Mouse (Mus musculus) cerebellum, postnatal 25 days (tissue): Measurements from ENCODE around the gene Tle2.
A peak's percentile ranks its signal among the peaks of the same experiment; 100 is the strongest.

ENCODE experiments used
- DNase-seq, 2 experiments: peaks; one replicate each; pipeline ENCODE4 v3.0.0; 2021; ENCODE audit warnings: mixed read lengths in 2 of 2

The Tle2 gene

GRCm38 (mm10) chr10:81575208-81575631 is 859 bp downstream of the Tle2 start:
- peak; percentile 76 to 82 for DNase-seq

GRCm38 (mm10) chr10:81575695-81576094 is 1.3 kb downstream of the Tle2 start:
- DNase-seq, result peak; percentile 58 to 70

GRCm38 (mm10) chr10:81579967-81580366 is 5.6 kb downstream of the Tle2 start:
- DNase-seq, result peak; percentile 63 to 65

GRCm38 (mm10) chr10:81580441-81581070 is 6.2 kb downstream of the Tle2 start:
- DNase-seq, result peak in 1 of 2 experiments; percentile 33

- no peak for DNase-seq
Measured at GRCm38 (mm10) chr10:81583347-81583746, 9.0 kb downstream of the Tle2 start.

- no peak for DNase-seq
Measured at GRCm38 (mm10) chr10:81588739-81589138, 14.4 kb downstream of the Tle2 start.

- DNase-seq, result peak; percentile 34 to 66
Measured at GRCm38 (mm10) chr10:81591846-81592245, 17.5 kb downstream of the Tle2 start.

- peak in 1 of 2 experiments; percentile 23 for DNase-seq
Measured at GRCm38 (mm10) chr10:81592631-81593030, 18.3 kb downstream of the Tle2 start.

- peak in 1 of 2 experiments; percentile 23 for DNase-seq
Measured at GRCm38 (mm10) chr10:81593223-81593622, 18.9 kb downstream of the Tle2 start.

- peak; percentile 74 to 75 for DNase-seq
Measured at GRCm38 (mm10) chr10:81593935-81594334, 19.6 kb downstream of the Tle2 start.

GRCm38 (mm10) chr10:81595599-81595998 is 21.2 kb downstream of the Tle2 start:
- peak in 1 of 2 experiments; percentile 23 for DNase-seq

GRCm38 (mm10) chr10:81596611-81597010 is 22.2 kb downstream of the Tle2 start:
- no peak for DNase-seq

- peak in 1 of 2 experiments; percentile 50 for DNase-seq
Measured at GRCm38 (mm10) chr10:81597137-81597950, 23.0 kb downstream of the Tle2 start.

GRCm38 (mm10) chr10:81598342-81598741 is 24.0 kb downstream of the Tle2 start:
- DNase-seq, result no peak

- DNase-seq, result no peak
Measured at GRCm38 (mm10) chr10:81598871-81599270, 24.5 kb downstream of the Tle2 start.

- DNase-seq, result no peak
Measured at GRCm38 (mm10) chr10:81599630-81600029, 25.3 kb downstream of the Tle2 start.

GRCm38 (mm10) chr10:81600096-81600495 is 25.7 kb downstream of the Tle2 start:
- DNase-seq, result no peak

GRCm38 (mm10) chr10:81600738-81601203 is 26.4 kb downstream of the Tle2 start, which contains the start of gene Tle6:
TSS of gene Tle6 (minus strand) at chr10:81601073.
- DNase-seq, result peak; percentile 97 to 98

- peak in 1 of 2 experiments; percentile 25 for DNase-seq
Measured at GRCm38 (mm10) chr10:81601396-81601905, 27.1 kb downstream of the Tle2 start.

- DNase-seq, result peak; percentile 57 to 73
Measured at GRCm38 (mm10) chr10:81602741-81603151, 28.4 kb downstream of the Tle2 start.

GRCm38 (mm10) chr10:81604019-81604967 is 29.9 kb downstream of the Tle2 start:
- peak in 1 of 2 experiments; percentile 29 for DNase-seq

- peak; percentile 90 to 93 for DNase-seq
Measured at GRCm38 (mm10) chr10:81604968-81605665, 30.8 kb downstream of the Tle2 start.
